Comparison of ENCODE assay signal across 14 mouse cellular contexts in genomic region chr7:115645272-115645970, GRCm38 (mm10).
A peak's percentile ranks its signal among the peaks of the same experiment; 100 is the strongest.
DNase-seq lines count a peak whose midpoint lies in the region; ATAC-seq lines count a peak whose summit lies in the region.
"Had no signal": no experiment of that assay in that cellular context is flagged by ENCODE, and none has a peak within 500 bp of the region (broad histone marks: within the 10 kb centered on the region; RNA-seq: fewer than 3 reads in every experiment).

No protein-coding gene starts in this region.

- 7% methylated on average over 1 of the region's 1 CpGs for WGBS in hindbrain, embryonic 11.5 days
- WGBS in hindbrain, embryonic 16.5 days = 38% methylated on average over 1 of the region's 1 CpGs
- WGBS in forebrain, embryonic 10.5 days = 10% methylated on average over 1 of the region's 1 CpGs
- 25% methylated on average over 1 of the region's 1 CpGs for WGBS in limb, embryonic 12.5 days
- 15% methylated on average over 1 of the region's 1 CpGs for WGBS in neural tube, embryonic 13.5 days

- DNase-seq in hindbrain, embryonic 11.5 days (ENCODE audit: low spot score) = peak; percentile 69
- DNase-seq in forebrain, embryonic 10.5 days (ENCODE audit: extremely low spot score, low spot score) = peak; percentile 70
- DNase-seq in right cerebral cortex, postnatal 14 days = no peak
- DNase-seq in thymus, postnatal 10 days (ENCODE audit: low spot score in 2 of 2) = no peak
- DNase-seq in testis, postnatal 14 days (ENCODE audit: low spot score) = no peak
- DNase-seq: cerebellum, adult 8-10 months; kidney, adult 11 months; layer of hippocampus, adult 9-11 months; liver, embryonic 13.5 days; thymus, postnatal 36 days had no signal

- 0 out of 2 replicates have a peak overlapping the region, but pooled peaks have one; percentile 1 for H3K27ac ChIP-seq in hindbrain, embryonic 11.5 days (ENCODE audit: low read depth, low read length)
- H3K27ac ChIP-seq in hindbrain, embryonic 16.5 days (ENCODE audit: low read depth, low read length) = no peak overlapping the region
- peak overlapping the region; percentile 86 for H3K27ac ChIP-seq in forebrain, embryonic 10.5 days
- peak overlapping the region; percentile 87 for H3K27ac ChIP-seq in limb, embryonic 12.5 days
- 0 out of 2 replicates have a peak overlapping the region, but pooled peaks have one; percentile 28 for H3K27ac ChIP-seq in neural tube, embryonic 13.5 days (replicated peaks)
- H3K27ac ChIP-seq: liver, embryonic 13.5 days had no signal

- H3K9me3 ChIP-seq in hindbrain, embryonic 11.5 days (ENCODE audit: control insufficient read depth, low read length) = no peaks in the 10 kb centered on the region
- no peaks in the 10 kb centered on the region for H3K9me3 ChIP-seq in hindbrain, embryonic 16.5 days (ENCODE audit: control insufficient read depth, low read length)
- no peaks in the 10 kb centered on the region for H3K9me3 ChIP-seq in forebrain, embryonic 10.5 days
- H3K9me3 ChIP-seq in limb, embryonic 12.5 days = no peaks in the 10 kb centered on the region
- no peaks in the 10 kb centered on the region for H3K9me3 ChIP-seq in neural tube, embryonic 13.5 days
- H3K9me3 ChIP-seq: liver, embryonic 13.5 days had no signal

- no peak overlapping the region for H3K4me2 ChIP-seq in hindbrain, embryonic 11.5 days (replicated peaks; ENCODE audit: low read depth, low read length)
- H3K4me2 ChIP-seq in hindbrain, embryonic 16.5 days (ENCODE audit: low read length) = no peak overlapping the region
- H3K4me2 ChIP-seq in limb, embryonic 12.5 days = no peak overlapping the region
- no peak overlapping the region for H3K4me2 ChIP-seq in neural tube, embryonic 13.5 days
- H3K4me2 ChIP-seq: heart, embryonic 11.5 days; liver, embryonic 13.5 days had no signal

- H3K4me3 ChIP-seq in hindbrain, embryonic 11.5 days (ENCODE audit: low read depth, low read length) = no peak overlapping the region
- H3K4me3 ChIP-seq in hindbrain, embryonic 16.5 days (ENCODE audit: low read length) = no peak overlapping the region
- H3K4me3 ChIP-seq in forebrain, embryonic 10.5 days = peak overlapping the region; percentile 19; the same call in 1 of the 2 replicates
- no peak overlapping the region for H3K4me3 ChIP-seq in limb, embryonic 12.5 days (replicated peaks)
- H3K4me3 ChIP-seq in neural tube, embryonic 13.5 days = no peak overlapping the region
- H3K4me3 ChIP-seq: liver, embryonic 13.5 days had no signal

- H3K27me3 ChIP-seq in hindbrain, embryonic 11.5 days (ENCODE audit: control insufficient read depth, insufficient read depth, low read length) = no peaks in the 10 kb centered on the region
- no peaks in the 10 kb centered on the region for H3K27me3 ChIP-seq in hindbrain, embryonic 16.5 days (replicated peaks; ENCODE audit: control insufficient read depth, insufficient read depth, low read length)
- H3K27me3 ChIP-seq in forebrain, embryonic 10.5 days (ENCODE audit: poor library complexity, severe bottlenecking) = no peaks in the 10 kb centered on the region
- no peaks in the 10 kb centered on the region for H3K27me3 ChIP-seq in limb, embryonic 12.5 days
- peaks cover 13% of the 10 kb centered on the region; the same call in 1 of the 2 replicates for H3K27me3 ChIP-seq in neural tube, embryonic 13.5 days
- H3K27me3 ChIP-seq: liver, embryonic 13.5 days had no signal

- ATAC-seq in hindbrain, embryonic 11.5 days (ENCODE audit: low FRiP score) = peak; percentile 84
- no peak for ATAC-seq in hindbrain, embryonic 16.5 days
- ATAC-seq in limb, embryonic 12.5 days (ENCODE audit: insufficient number of reproducible peaks, insufficient read depth, low FRiP score, low TSS enrichment, low read depth) = peak; percentile 81
- no peak for ATAC-seq in neural tube, embryonic 13.5 days (ENCODE audit: low read depth)

- no peak overlapping the region for H3K9ac ChIP-seq in hindbrain, embryonic 11.5 days (ENCODE audit: low read depth, low read length)
- no peak overlapping the region for H3K9ac ChIP-seq in hindbrain, embryonic 16.5 days (ENCODE audit: low read depth, low read length)
- H3K9ac ChIP-seq in limb, embryonic 12.5 days (replicated peaks) = no peak overlapping the region
- H3K9ac ChIP-seq in neural tube, embryonic 13.5 days = no peak overlapping the region
- H3K9ac ChIP-seq: liver, embryonic 13.5 days had no signal

- H3K36me3 ChIP-seq in hindbrain, embryonic 11.5 days (ENCODE audit: control insufficient read depth, insufficient read depth, low read length) = no peaks in the 10 kb centered on the region
- no peaks in the 10 kb centered on the region for H3K36me3 ChIP-seq in hindbrain, embryonic 16.5 days (ENCODE audit: control insufficient read depth, insufficient read depth, low read length)
- no peaks in the 10 kb centered on the region for H3K36me3 ChIP-seq in forebrain, embryonic 10.5 days (replicated peaks)
- no peaks in the 10 kb centered on the region for H3K36me3 ChIP-seq in limb, embryonic 12.5 days
- no peaks in the 10 kb centered on the region for H3K36me3 ChIP-seq in neural tube, embryonic 13.5 days
- H3K36me3 ChIP-seq: liver, embryonic 13.5 days had no signal

- H3K4me1 ChIP-seq in hindbrain, embryonic 11.5 days (replicated peaks; ENCODE audit: control insufficient read depth, insufficient read depth, low read length) = peaks cover 5% of the 10 kb centered on the region; the same call in 1 of the 2 replicates
- H3K4me1 ChIP-seq in hindbrain, embryonic 16.5 days (ENCODE audit: control insufficient read depth, insufficient read depth, low read depth, low read length) = no peaks in the 10 kb centered on the region
- H3K4me1 ChIP-seq in forebrain, embryonic 10.5 days = peaks cover 53% of the 10 kb centered on the region
- peaks cover 27% of the 10 kb centered on the region for H3K4me1 ChIP-seq in limb, embryonic 12.5 days (replicated peaks)
- peaks cover 20% of the 10 kb centered on the region for H3K4me1 ChIP-seq in neural tube, embryonic 13.5 days (replicated peaks)
- H3K4me1 ChIP-seq: liver, embryonic 13.5 days had no signal

Comparison
In these comparisons a context has a peak if more than half of its experiments do, and no peak if none do; other contexts are left out.
1. ATAC-seq: peak in hindbrain, embryonic 11.5 days (single experiment) and limb, embryonic 12.5 days (single experiment); none in hindbrain, embryonic 16.5 days (single experiment) and neural tube, embryonic 13.5 days (single experiment).
2. DNase-seq: peak in hindbrain, embryonic 11.5 days (single experiment) and forebrain, embryonic 10.5 days (single experiment); none in right cerebral cortex, postnatal 14 days (single experiment), thymus, postnatal 10 days (0 of 2) and testis, postnatal 14 days (single experiment).